Mouse (Mus musculus) embryonic facial prominence, embryonic 11.5 days (tissue): ENCODE data around the gene Rnft1. TPM values are rescaled to one million over a fixed set of nuclear protein-coding genes. Genes with fewer than 3 reads are reported as not detected.
A peak's percentile ranks its signal among the peaks of the same experiment; 100 is the strongest.
"Not testable (repeated sequence)": the region's sequence is repeated elsewhere in the genome, so short reads cannot be mapped to it uniquely, and the experiment has no call there.

Experiments
- ATAC-seq: fragments of 200-750 bp; cut with Nextera tagmentation; replicated peaks from 2 replicates; pipeline ENCODE4 v1.8.0; 2017; ENCODE audit warnings: low read depth; ENCODE audit not compliant: insufficient number of reproducible peaks, low FRiP score, low TSS enrichment
- DNase-seq: peaks from one replicate; pipeline ENCODE4 v3.0.0-alpha.2; 2015; ENCODE audit warnings: low spot score
- H3K27ac ChIP-seq: fragments of 300-500 bp; sonication (generic); replicated peaks from 2 replicates; pipeline ENCODE4 v1.5.1; 2014; ENCODE audit warnings: mild to moderate bottlenecking, low read depth, low read length, control low read depth
- H3K27me3 ChIP-seq: fragments of 300-500 bp; sonication (generic); 2 replicates; pipeline ENCODE4 v1.6.1; 2014; ENCODE audit warnings: mild to moderate bottlenecking, low read length, moderate library complexity, mixed read lengths; ENCODE audit not compliant: control insufficient read depth, insufficient read depth
- H3K36me3 ChIP-seq: fragments of 300-500 bp; sonication (generic); replicated peaks from 2 replicates; pipeline ENCODE4 v1.6.1; 2014; ENCODE audit warnings: low read depth, mild to moderate bottlenecking, low read length, moderate library complexity, mixed read lengths; ENCODE audit not compliant: control insufficient read depth, insufficient read depth
- H3K4me1 ChIP-seq: fragments of 300-500 bp; sonication (generic); 2 replicates; pipeline ENCODE4 v1.6.1; 2014; ENCODE audit warnings: low read length, mixed read lengths; ENCODE audit not compliant: control insufficient read depth, insufficient read depth
- H3K4me2 ChIP-seq: fragments of 300-500 bp; sonication (generic); 2 replicates; pipeline ENCODE4 v1.6.1; 2014; ENCODE audit warnings: low read depth, mild to moderate bottlenecking, control low read depth, low read length, moderate library complexity
- H3K4me3 ChIP-seq: fragments of 300-500 bp; sonication (generic); 2 replicates; pipeline ENCODE4 v1.5.1; 2014; ENCODE audit warnings: low read depth, low read length, control low read depth
- H3K9ac ChIP-seq: fragments of 300-500 bp; sonication (generic); replicated peaks from 2 replicates; pipeline ENCODE4 v1.6.1; 2014; ENCODE audit warnings: mild to moderate bottlenecking, control low read depth, low read length
- H3K9me3 ChIP-seq: fragments of 300-500 bp; sonication (generic); replicated peaks from 2 replicates; pipeline ENCODE4 v1.6.1; 2016; ENCODE audit warnings: mild to moderate bottlenecking, low read length, inconsistent platforms, mixed read lengths; ENCODE audit not compliant: control insufficient read depth
- WGBS: fragments of 180-500 bp; shearing (Covaris S2); extraction: QIAGEN DNeasy Blood & Tissue Kit; methylation state at CpG from one replicate; pipeline ENCODE4 v1.1.7; 2014; 5-methylcytosine and 5-hydroxymethylcytosine counted together
- polyA plus RNA-seq: library from polyadenylated mRNA; unstranded; fragments of >200 nt; fragmentation: Nextera tagmentation; extraction: Ambion mirVana; gene quantifications from 2 replicates; pipeline ENCODE4 v1.2.1, GENCODE M21; 2014

The Rnft1 gene
- polyA plus RNA-seq, 1 experiment from 2014 or later: 33.4 TPM

DNA sequence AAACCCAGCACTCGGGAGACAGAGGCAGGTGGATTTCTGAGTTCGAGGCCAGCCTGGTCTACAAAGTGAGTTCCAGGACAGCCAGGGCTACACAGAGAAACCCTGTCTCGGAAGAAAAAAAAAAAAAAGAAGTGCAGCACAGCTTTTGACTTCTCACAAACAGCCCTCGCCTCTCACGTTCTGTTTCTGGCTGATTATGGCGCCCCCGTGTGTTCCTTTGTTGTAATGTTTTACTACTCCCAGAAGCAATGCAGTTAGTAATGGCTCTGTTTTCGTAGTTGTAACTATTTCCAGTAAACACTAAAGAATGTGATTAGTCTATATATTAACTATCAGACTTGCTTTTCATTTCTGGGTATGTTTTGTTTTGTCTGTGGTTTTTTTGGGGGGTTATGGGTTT is 20.2 kb upstream of the Rnft1 start:
- DNase-seq: peak; percentile 88
- ATAC-seq, H3K4me1 ChIP-seq, H3K36me3 ChIP-seq, H3K4me3 ChIP-seq, H3K27ac ChIP-seq, H3K9me3 ChIP-seq, H3K9ac ChIP-seq, H3K27me3 ChIP-seq, H3K4me2 ChIP-seq: not testable (repeated sequence)
- 22% methylated on average over 8 of the region's 8 CpGs for WGBS

DNA sequence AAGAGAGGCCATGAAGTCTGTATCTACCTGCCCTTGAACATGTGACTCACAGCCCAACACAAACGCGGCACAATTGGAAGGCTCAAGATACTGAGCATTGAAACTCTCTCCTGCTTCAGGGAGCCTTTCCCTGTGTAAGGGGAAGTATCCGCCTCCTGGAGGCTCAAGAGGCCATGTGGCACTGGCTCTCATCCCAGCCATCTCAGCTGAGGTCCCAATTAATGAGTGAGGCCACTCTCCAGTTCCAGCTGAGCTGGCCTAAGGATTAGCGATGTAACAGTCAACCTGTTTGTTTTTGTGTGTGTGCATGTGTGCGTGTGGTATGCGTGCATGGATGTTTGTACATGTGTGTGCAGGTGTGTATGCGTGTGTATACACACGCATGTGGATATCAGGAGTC is 16.1 kb upstream of the Rnft1 start:
- Histone ChIP-seq H3K4me3 (no peak overlapping the region), H3K27me3 (no peaks in the 10 kb centered on the region), H3K9ac (no peak overlapping the region), H3K36me3 (no peaks in the 10 kb centered on the region), H3K9me3 (no peaks in the 10 kb centered on the region), H3K4me2 (no peak overlapping the region), H3K27ac (no peak overlapping the region), H3K4me1 (0 out of 2 replicates have a peak, but pooled peaks cover 2% of the 10 kb centered on the region)
- DNase-seq (no peak), ATAC-seq (no peak)
- 84% methylated on average over 8 of the region's 8 CpGs for WGBS

DNA sequence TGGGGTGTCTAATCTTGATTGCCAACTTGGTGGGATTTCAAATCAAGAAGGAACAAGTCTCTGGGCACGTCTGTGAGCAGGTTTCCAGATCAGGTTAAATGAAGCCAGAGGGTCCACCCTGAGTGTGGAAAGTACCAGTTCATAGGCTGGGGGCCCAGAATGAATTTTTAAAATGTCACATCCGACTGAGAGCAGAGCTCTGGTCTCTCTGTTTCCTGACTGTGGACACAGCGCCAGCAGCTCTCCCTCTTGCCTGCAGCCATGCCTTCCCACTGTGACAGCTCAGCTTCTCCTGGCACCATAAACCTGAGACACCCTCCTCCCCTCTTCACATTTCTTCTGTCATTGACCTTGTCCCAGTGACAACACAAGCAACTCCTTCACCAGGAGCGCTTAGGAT is 15.5 kb upstream of the Rnft1 start:
- Histone ChIP-seq H3K4me1 (0 out of 2 replicates have a peak, but pooled peaks cover 2% of the 10 kb centered on the region), H3K4me2 (no peak overlapping the region), H3K9ac (no peak overlapping the region), H3K27me3 (no peaks in the 10 kb centered on the region), H3K36me3 (no peaks in the 10 kb centered on the region), H3K27ac (no peak overlapping the region), H3K9me3 (no peaks in the 10 kb centered on the region), H3K4me3 (no peak overlapping the region)
- DNase-seq: no peak
- WGBS: 75% methylated on average over 4 of the region's 4 CpGs
- ATAC-seq: no peak

DNA sequence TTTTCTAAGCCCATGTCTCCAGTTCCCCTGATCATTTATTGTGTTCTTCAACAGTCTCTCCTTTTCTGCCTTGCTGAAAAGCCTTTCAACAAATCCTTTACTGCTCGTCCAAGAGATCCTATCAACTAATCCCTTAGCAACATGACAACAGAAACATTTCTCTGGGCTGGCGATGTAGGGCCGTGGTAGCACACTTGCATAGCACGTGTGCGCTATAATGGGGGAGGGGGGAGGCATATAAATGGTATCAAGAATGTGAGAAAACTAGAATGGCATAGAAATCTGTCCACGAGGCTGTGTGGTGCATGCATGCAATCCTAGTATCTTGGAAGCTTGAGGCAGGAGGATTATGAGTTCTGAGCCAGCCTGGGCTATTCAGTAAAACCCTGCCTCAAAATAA is 12.7 kb upstream of the Rnft1 start:
- ATAC-seq: no peak
- Histone ChIP-seq H3K4me3 (no peak overlapping the region), H3K9me3 (no peaks in the 10 kb centered on the region), H3K27me3 (no peaks in the 10 kb centered on the region), H3K27ac (no peak overlapping the region), H3K9ac (no peak overlapping the region), H3K4me2 (no peak overlapping the region), H3K36me3 (no peaks in the 10 kb centered on the region), H3K4me1 (0 out of 2 replicates have a peak, but pooled peaks cover 2% of the 10 kb centered on the region)
- DNase-seq: no peak
- WGBS: 79% methylated on average over 6 of the region's 6 CpGs

DNA sequence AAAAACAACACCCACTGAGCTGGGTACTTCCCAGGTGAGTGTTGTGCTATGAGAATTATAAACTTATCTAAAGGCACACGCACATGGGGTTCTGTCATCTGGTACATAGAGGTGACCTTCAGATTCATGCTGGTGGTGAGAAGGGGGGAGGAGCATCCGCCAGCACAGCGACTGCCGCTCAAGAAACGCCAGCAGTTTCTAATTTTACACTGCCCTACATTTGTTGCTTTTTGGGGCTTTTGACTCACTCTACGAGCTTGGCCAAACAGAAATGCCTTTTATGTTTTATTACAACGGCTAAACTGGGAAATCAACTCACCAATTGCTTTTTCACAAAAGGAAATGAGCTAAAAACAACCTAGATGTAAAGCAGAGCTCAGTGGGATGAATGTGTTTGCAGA is 11.7 kb upstream of the Rnft1 start:
- DNase-seq (peak; percentile 64), ATAC-seq (no peak)
- Histone ChIP-seq H3K9me3 (no peaks in the 10 kb centered on the region), H3K4me3 (no peak overlapping the region), H3K4me1 (0 out of 2 replicates have a peak, but pooled peaks cover 2% of the 10 kb centered on the region), H3K27me3 (no peaks in the 10 kb centered on the region), H3K4me2 (no peak overlapping the region), H3K36me3 (no peaks in the 10 kb centered on the region), H3K9ac (no peak overlapping the region), H3K27ac (0 out of 2 replicates have a peak overlapping the region, but pooled peaks have one; percentile 17)
- WGBS: 28% methylated on average over 7 of the region's 7 CpGs

DNA sequence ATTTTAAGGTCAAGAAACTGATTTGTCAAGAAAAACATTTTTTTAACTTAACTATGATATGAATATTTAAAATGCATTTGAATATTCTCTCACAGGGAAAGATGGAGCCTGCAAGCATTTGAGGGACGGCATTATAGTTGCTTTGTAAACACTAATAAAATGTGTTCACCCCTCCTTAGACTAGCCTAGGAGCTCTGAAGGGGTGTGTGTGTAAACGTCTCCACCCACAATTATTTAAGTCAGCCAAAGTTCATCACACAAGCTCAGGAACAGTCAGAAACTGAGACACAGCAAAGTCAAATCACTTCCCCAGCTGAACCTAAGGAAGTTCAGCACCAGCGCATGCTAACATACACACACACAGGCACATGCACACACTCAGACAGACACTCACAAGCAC is 10.9 kb upstream of the Rnft1 start:
- ATAC-seq (no peak), DNase-seq (no peak)
- Histone ChIP-seq H3K27me3 (no peaks in the 10 kb centered on the region), H3K36me3 (no peaks in the 10 kb centered on the region), H3K4me3 (no peak overlapping the region), H3K9ac (no peak overlapping the region), H3K4me2 (no peak overlapping the region), H3K27ac (no peak overlapping the region), H3K9me3 (no peaks in the 10 kb centered on the region), H3K4me1 (0 out of 2 replicates have a peak, but pooled peaks cover 2% of the 10 kb centered on the region)
- 76% methylated on average over 3 of the region's 3 CpGs for WGBS

DNA sequence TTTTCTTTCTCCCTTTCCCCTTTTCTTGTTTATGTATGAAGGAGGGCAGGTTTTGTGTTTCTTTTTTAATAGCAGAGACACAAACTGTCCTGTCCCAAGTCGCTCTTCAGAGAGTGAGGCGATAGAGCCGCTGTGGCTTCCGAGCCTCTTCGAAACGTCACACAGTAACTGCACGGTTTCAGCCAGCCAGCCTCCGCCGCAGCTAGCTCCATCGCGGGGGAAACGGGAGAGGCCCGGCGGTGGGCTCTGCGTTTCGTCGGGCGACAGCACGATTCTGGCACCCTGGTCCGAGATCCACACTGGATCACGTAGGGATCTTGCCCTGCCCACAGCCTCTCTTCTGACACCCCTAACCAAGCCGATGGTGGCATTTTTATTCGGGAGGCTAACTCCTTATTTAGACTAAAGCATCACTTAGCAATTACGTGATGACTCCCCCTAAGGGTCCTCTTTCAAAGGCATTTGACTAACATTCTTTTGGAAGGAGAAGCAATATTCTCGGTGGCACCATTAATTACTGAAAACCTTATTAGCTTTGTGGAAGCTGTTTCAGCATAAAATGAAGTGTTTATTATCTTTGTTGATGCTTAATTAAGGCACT is 553 bp downstream of the Rnft1 start:
- Histone ChIP-seq H3K9ac (peak overlapping the region; percentile 59), H3K27ac (0 out of 2 replicates have a peak overlapping the region, but pooled peaks have one; percentile 1), H3K4me3 (peak overlapping the region; percentile 42), H3K27me3 (no peaks in the 10 kb centered on the region), H3K4me2 (peak overlapping the region; percentile 52), H3K4me1 (no peaks in the 10 kb centered on the region), H3K36me3 (no peaks in the 10 kb centered on the region), H3K9me3 (no peaks in the 10 kb centered on the region)
- ATAC-seq (peak; percentile 37; the same call in 1 of the 2 replicates), DNase-seq (peak; percentile 56)
- 0% methylated on average over 25 of the region's 25 CpGs for WGBS

DNA sequence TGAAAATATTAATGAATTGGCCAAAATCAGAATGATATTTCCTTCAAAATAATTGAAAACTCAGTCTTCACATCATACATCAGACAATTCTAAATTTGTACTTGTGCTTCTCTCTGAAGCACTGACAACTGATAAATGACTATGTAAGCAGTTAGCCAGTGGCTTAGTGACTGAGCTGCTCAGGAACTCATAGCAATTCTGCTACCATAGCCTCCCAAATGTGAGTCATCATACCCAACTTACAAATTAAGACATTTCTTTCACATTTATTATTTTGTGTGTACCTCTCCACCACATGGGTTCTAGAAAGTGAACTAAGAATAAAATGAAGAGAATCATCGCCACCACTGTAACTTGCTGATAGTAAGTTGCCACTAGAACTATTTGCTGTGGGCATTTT is 6.3 kb downstream of the Rnft1 start:
- H3K36me3 ChIP-seq: no peaks in the 10 kb centered on the region
- DNase-seq (no peak), ATAC-seq (no peak)
- H3K4me1 ChIP-seq: no peaks in the 10 kb centered on the region
- no peaks in the 10 kb centered on the region for H3K9me3 ChIP-seq
- WGBS: 97% methylated on average over 1 of the region's 1 CpGs
- no peaks in the 10 kb centered on the region for H3K27me3 ChIP-seq
- no peak overlapping the region for H3K27ac ChIP-seq
- H3K9ac ChIP-seq: no peak overlapping the region
- no peak overlapping the region for H3K4me3 ChIP-seq
- H3K4me2 ChIP-seq: no peak overlapping the region
